21 mouse cellular contexts compared by ENCODE assay signal in the genomic region with DNA sequence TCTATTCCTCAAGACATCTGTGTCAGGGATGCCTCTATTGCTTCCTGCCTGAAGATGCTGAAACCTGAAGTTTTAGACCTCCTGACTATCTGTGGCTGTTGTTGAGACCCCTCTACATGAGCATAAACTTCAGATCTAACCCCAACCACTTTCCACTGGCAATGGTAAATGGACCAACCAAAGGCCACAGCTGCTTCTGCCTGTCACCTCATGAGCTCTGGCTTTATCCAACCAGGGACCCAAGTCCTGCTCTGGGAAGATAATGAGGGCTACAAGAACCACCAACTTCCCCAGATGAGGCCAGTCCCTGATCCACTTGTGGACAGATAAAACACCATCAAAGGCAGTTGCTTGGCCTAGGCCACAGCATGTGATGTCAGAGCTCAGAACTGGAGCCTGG. TPM values are rescaled to one million over a fixed set of nuclear protein-coding genes. Genes with fewer than 3 reads are reported as not detected.
DNase-seq lines count a peak whose midpoint lies in the region; ATAC-seq and TF ChIP-seq lines count a peak whose summit lies in the region.
"Had no signal": no experiment of that assay in that cellular context is flagged by ENCODE, and none has a peak within 500 bp of the region (broad histone marks: within the 10 kb centered on the region; RNA-seq: fewer than 3 reads in every experiment).

No protein-coding gene starts in this region.

- H3K4me1 ChIP-seq in heart, embryonic 11.5 days (ENCODE audit: control insufficient read depth, insufficient read depth, low read length) = peaks cover 80% of the 10 kb centered on the region
- H3K4me1 ChIP-seq in heart, embryonic 15.5 days (replicated peaks) = peaks cover 95% of the 10 kb centered on the region
- peaks cover 62% of the 10 kb centered on the region for H3K4me1 ChIP-seq in heart, postnatal 0 days (ENCODE audit: control insufficient read depth, insufficient read depth)

- H3K4me3 ChIP-seq in heart, embryonic 11.5 days (ENCODE audit: low read depth, low read length) = no peak overlapping the region
- no peak overlapping the region for H3K4me3 ChIP-seq in heart, embryonic 15.5 days
- no peak overlapping the region for H3K4me3 ChIP-seq in heart, postnatal 0 days (ENCODE audit: low read depth, low read length)
- H3K4me3 ChIP-seq: embryonic facial prominence, embryonic 12.5 days; forebrain, embryonic 15.5 days; hindbrain, embryonic 15.5 days; kidney, embryonic 15.5 days had no signal

- no peak overlapping the region for H3K9ac ChIP-seq in heart, embryonic 11.5 days (ENCODE audit: low read depth, low read length)
- no peak overlapping the region for H3K9ac ChIP-seq in heart, embryonic 15.5 days
- H3K9ac ChIP-seq in heart, postnatal 0 days (replicated peaks; ENCODE audit: low read depth, low read length) = 0 out of 2 replicates have a peak overlapping the region, but pooled peaks have one; percentile 48
- H3K9ac ChIP-seq: embryonic facial prominence, embryonic 12.5 days; forebrain, embryonic 15.5 days; hindbrain, embryonic 15.5 days; kidney, embryonic 15.5 days had no signal

- no peak for ATAC-seq in heart, embryonic 11.5 days (replicated peaks; ENCODE audit: insufficient number of reproducible peaks, low FRiP score, low TSS enrichment)
- ATAC-seq in heart, embryonic 15.5 days (replicated peaks; ENCODE audit: insufficient number of reproducible peaks, insufficient read depth, low FRiP score, low read depth) = no peak
- ATAC-seq in heart, postnatal 0 days (ENCODE audit: insufficient read depth, low read depth) = no peak
- ATAC-seq: forebrain, embryonic 15.5 days; intestine, embryonic 16.5 days had no signal

- TF ChIP-seq CTCF in heart, postnatal 0 days (IDR thresholded peaks at IDR 0.05; ENCODE audit: low read depth) = no peak

- no peaks in the 10 kb centered on the region for H3K27me3 ChIP-seq in heart, embryonic 11.5 days (ENCODE audit: control insufficient read depth, insufficient read depth, low read length)
- no peaks in the 10 kb centered on the region for H3K27me3 ChIP-seq in heart, embryonic 15.5 days
- no peaks in the 10 kb centered on the region for H3K27me3 ChIP-seq in heart, postnatal 0 days (ENCODE audit: control insufficient read depth, insufficient read depth, low read length)
- H3K27me3 ChIP-seq: embryonic facial prominence, embryonic 12.5 days; forebrain, embryonic 15.5 days; hindbrain, embryonic 15.5 days; kidney, embryonic 15.5 days had no signal

- H3K4me2 ChIP-seq in heart, embryonic 11.5 days = no peak overlapping the region
- H3K4me2 ChIP-seq in heart, embryonic 15.5 days = no peak overlapping the region
- no peak overlapping the region for H3K4me2 ChIP-seq in heart, postnatal 0 days (ENCODE audit: low read depth, low read length)
- H3K4me2 ChIP-seq: embryonic facial prominence, embryonic 12.5 days; forebrain, embryonic 15.5 days; hindbrain, embryonic 15.5 days; kidney, embryonic 15.5 days had no signal

- TF ChIP-seq EP300 in heart, postnatal 0 days (IDR thresholded peaks at IDR 0.05; ENCODE audit: low read depth) = no peak

- no peaks in the 10 kb centered on the region for H3K9me3 ChIP-seq in heart, embryonic 11.5 days (replicated peaks; ENCODE audit: control insufficient read depth, low read length)
- no peaks in the 10 kb centered on the region for H3K9me3 ChIP-seq in heart, embryonic 15.5 days (replicated peaks)
- H3K9me3 ChIP-seq in heart, postnatal 0 days (replicated peaks; ENCODE audit: control insufficient read depth, low read length) = no peaks in the 10 kb centered on the region
- H3K9me3 ChIP-seq: embryonic facial prominence, embryonic 12.5 days; forebrain, embryonic 15.5 days; hindbrain, embryonic 15.5 days; kidney, embryonic 15.5 days had no signal

- peak overlapping the region; percentile 91 for H3K27ac ChIP-seq in heart, embryonic 11.5 days (ENCODE audit: low read depth, low read length)
- H3K27ac ChIP-seq in heart, embryonic 15.5 days = peak overlapping the region; percentile 89
- H3K27ac ChIP-seq in heart, postnatal 0 days (ENCODE audit: low read depth) = peak overlapping the region; percentile 95
- H3K27ac ChIP-seq: embryonic facial prominence, embryonic 12.5 days; forebrain, embryonic 15.5 days; hindbrain, embryonic 15.5 days; kidney, embryonic 15.5 days had no signal

- H3K36me3 ChIP-seq in heart, embryonic 11.5 days (ENCODE audit: control insufficient read depth, insufficient read depth, low read length) = no peaks in the 10 kb centered on the region
- no peaks in the 10 kb centered on the region for H3K36me3 ChIP-seq in heart, embryonic 15.5 days
- peaks cover 28% of the 10 kb centered on the region for H3K36me3 ChIP-seq in heart, postnatal 0 days (replicated peaks; ENCODE audit: control insufficient read depth, insufficient read depth, low read length)
- H3K36me3 ChIP-seq: embryonic facial prominence, embryonic 12.5 days; forebrain, embryonic 15.5 days; hindbrain, embryonic 15.5 days; kidney, embryonic 15.5 days had no signal

- DNase-seq in heart, adult 9 months (ENCODE audit: low spot score in 2 of 2) = no peak
- DNase-seq in heart, postnatal 4 days = no peak
- DNase-seq in heart, postnatal 0 days (ENCODE audit: low spot score) = no peak
- DNase-seq in ovary, postnatal 10 days (ENCODE audit: low spot score) = no peak
- DNase-seq: adrenal gland, postnatal 14 days; cerebellum, adult 11-12 months; cerebellum, adult 9-10 months; cerebellum, postnatal 25 days; gastrocnemius, postnatal 14 days; kidney, adult 2 months had no signal

RNA-seq across cellular contexts. Expression of gene Apol6, which starts 26.6 kb away (rescaled TPM):
- 0.16 and 0.52 TPM in 2 replicates for polyA plus RNA-seq in heart, embryonic 11.5 days (2014; fragmentation: Nextera tagmentation; extraction: Ambion mirVana)
- polyA plus RNA-seq in heart, embryonic 15.5 days (2015; fragmentation: Nextera tagmentation; extraction: Ambion mirVana) = 0.19 and 0.26 TPM in 2 replicates
- total RNA-seq in heart, postnatal 4 days (2021) = under 1 TPM; 0.62 to 0.65 TPM
- total RNA-seq in heart, postnatal 0 days (2014; rRNA removed; ENCODE audit: low replicate concordance) = not detected in 2 replicates
- 0.11 TPM in 2 replicates for polyA plus RNA-seq in heart, postnatal 0 days (2015; fragmentation: Nextera tagmentation; extraction: Ambion mirVana)
- total RNA-seq: granulocyte monocyte progenitor cell, adult 5-6 weeks had no signal
- polyA plus RNA-seq: forebrain, embryonic 11.5 days; forebrain, embryonic 15.5 days; hindbrain, embryonic 11.5 days; hindbrain, embryonic 15.5 days had no signal

RNA-seq across cellular contexts. Expression of gene Mb, which starts 32.6 kb away (rescaled TPM):
- polyA plus RNA-seq in heart, embryonic 11.5 days (2014; fragmentation: Nextera tagmentation; extraction: Ambion mirVana) = 138 and 139 TPM in 2 replicates
- 776 and 844 TPM in 2 replicates for polyA plus RNA-seq in heart, embryonic 15.5 days (2015; fragmentation: Nextera tagmentation; extraction: Ambion mirVana)
- total RNA-seq in heart, postnatal 4 days (2021) = 1,000 to 10,000 TPM; 6,207 to 7,219 TPM
- 4,504 and 5,889 TPM in 2 replicates for total RNA-seq in heart, postnatal 0 days (2014; rRNA removed; ENCODE audit: low replicate concordance)
- polyA plus RNA-seq in heart, postnatal 0 days (2015; fragmentation: Nextera tagmentation; extraction: Ambion mirVana) = 3,958 and 4,151 TPM in 2 replicates
- total RNA-seq: ES-E14; granulocyte monocyte progenitor cell, adult 5-6 weeks had no signal
- polyA plus RNA-seq: forebrain, embryonic 11.5 days; forebrain, embryonic 15.5 days had no signal
